Mouse (Mus musculus): ENCODE results near the gene Itsn1. TPM values are rescaled to one million over a fixed set of nuclear protein-coding genes. Genes with fewer than 3 reads are reported as not detected.

The Itsn1 gene
- polyA plus RNA-seq, 1 experiment from 2014 or later = 18.1 TPM

DNA sequence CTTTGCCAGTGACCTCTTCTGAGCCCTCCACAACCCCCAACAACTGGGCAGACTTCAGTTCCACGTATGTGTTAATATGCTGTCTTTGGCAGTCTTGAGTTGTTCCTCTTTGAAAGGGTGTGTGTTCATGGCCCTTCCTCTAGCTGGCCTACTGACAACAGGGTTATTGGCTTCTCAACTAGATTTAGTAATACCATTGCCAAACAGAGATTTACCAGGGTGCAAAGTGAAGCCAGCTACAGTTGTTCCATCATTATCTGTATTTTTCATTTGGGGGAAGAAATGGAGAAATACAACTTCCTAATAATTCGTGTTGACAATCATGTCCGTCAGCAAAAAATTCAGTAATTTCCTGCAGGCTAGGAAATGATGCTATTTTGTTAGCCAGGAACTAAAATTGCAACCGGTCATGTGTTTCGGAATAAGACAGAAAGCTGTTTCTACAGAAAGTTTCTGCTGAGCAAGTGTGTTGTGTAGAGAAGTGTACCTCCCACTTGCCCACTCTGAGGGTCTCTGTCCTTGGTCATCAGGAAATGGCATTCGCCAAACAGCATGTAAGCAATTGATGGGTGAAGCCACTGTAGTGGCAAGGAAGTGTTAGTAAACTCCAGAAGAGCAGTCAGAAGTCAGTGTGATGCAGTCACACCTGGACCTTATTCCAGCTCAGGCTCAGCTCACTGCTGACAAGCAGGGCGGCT lies 120.0 kb downstream of the Itsn1 start:
- H3K4me2 ChIP-seq (ENCODE audit: low read depth, low read length) = no peak overlapping the region
- peaks cover 10% of the 10 kb centered on the region; the same call in 1 of the 2 replicates for H3K36me3 ChIP-seq (ENCODE audit: control insufficient read depth, insufficient read depth, low read length)
- no peak overlapping the region for H3K4me3 ChIP-seq (replicated peaks; ENCODE audit: low read length)
- no peaks in the 10 kb centered on the region for H3K27me3 ChIP-seq (ENCODE audit: control insufficient read depth, insufficient read depth, low read length)
- H3K27ac ChIP-seq (ENCODE audit: low read length) = no peak overlapping the region
- H3K9me3 ChIP-seq (replicated peaks; ENCODE audit: control insufficient read depth, low read length) = no peaks in the 10 kb centered on the region
- WGBS = 88% methylated on average over 7 of the region's 7 CpGs
- peaks cover 4% of the 10 kb centered on the region; the same call in 1 of the 2 replicates for H3K4me1 ChIP-seq (ENCODE audit: control insufficient read depth, insufficient read depth, low read length)
- ATAC-seq (ENCODE audit: insufficient read depth, low FRiP score) = no peak
- no peak overlapping the region for H3K9ac ChIP-seq (ENCODE audit: low read length)

DNA sequence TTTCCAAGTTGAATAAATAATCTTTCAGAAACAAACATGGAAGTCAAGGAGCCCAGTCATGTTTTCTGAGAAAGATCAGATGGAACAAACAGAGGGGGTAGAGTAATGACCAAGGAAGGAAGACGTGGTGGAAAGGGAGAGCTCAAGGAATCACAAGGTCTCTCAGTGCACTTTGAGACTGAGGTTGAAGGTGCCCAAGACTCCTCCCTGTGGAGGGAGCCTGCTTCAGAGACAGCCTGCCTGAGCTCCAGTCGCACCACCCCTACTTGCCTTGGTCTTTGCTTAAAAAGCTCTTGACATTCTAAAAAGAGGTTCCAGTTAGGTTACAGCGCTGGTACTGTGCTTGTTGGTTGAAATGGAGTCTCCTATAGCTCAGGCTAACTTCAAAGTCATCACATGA lies 121.1 kb downstream of the Itsn1 start:
- Histone ChIP-seq H3K9me3 (replicated peaks; ENCODE audit: control insufficient read depth, low read length) (no peaks in the 10 kb centered on the region), H3K36me3 (ENCODE audit: control insufficient read depth, insufficient read depth, low read length) (peaks cover 12% of the 10 kb centered on the region; the same call in 1 of the 2 replicates), H3K27ac (ENCODE audit: low read length) (no peak overlapping the region), H3K4me3 (replicated peaks; ENCODE audit: low read length) (no peak overlapping the region), H3K4me2 (ENCODE audit: low read depth, low read length) (no peak overlapping the region), H3K27me3 (ENCODE audit: control insufficient read depth, insufficient read depth, low read length) (no peaks in the 10 kb centered on the region), H3K4me1 (ENCODE audit: control insufficient read depth, insufficient read depth, low read length) (peaks cover 4% of the 10 kb centered on the region; the same call in 1 of the 2 replicates), H3K9ac (ENCODE audit: low read length) (no peak overlapping the region)
- WGBS = 78% methylated on average over 3 of the region's 3 CpGs
- ATAC-seq (ENCODE audit: insufficient read depth, low FRiP score) = no peak

DNA sequence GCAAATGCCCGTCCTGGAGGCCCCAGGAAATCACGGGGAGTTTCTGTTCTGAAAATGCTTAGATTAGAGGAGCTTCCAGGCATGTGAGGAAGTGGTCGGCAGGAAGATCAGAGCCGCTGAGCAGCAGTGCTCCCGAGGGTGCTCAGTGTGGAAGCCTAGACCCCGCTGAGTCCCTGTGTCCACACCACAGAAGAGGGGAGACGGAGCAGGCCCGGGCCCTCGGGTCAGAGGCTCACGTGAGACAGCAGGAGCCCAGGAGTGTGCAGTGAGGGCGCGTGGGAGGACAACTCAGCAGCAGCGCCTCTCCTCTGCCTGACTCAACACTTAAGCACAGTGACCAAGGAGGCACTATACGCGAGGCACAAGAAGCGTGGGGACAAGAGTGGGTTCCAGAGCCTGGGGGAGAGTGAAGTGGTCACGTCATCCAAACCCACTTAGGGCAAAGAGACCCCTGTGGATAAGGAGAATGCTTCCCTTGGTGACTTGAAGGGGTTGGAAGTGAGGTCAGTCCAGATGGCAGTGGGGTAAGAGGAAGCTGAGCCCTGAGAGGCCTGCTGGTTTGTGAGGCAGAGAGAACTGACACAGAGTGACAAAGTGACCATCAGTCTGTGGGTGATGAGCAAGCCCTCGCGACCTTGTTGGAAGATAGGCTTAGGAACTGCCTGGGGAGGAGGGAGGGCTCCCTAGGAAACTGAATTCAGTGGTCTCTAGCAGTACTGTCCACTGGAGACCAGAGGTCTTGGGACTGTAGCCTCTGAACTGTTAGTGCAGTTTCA lies 122.6 kb downstream of the Itsn1 start:
- Histone ChIP-seq H3K9ac (ENCODE audit: low read length) (no peak overlapping the region), H3K9me3 (replicated peaks; ENCODE audit: control insufficient read depth, low read length) (no peaks in the 10 kb centered on the region), H3K36me3 (ENCODE audit: control insufficient read depth, insufficient read depth, low read length) (peaks cover 12% of the 10 kb centered on the region; the same call in 1 of the 2 replicates), H3K4me3 (replicated peaks; ENCODE audit: low read length) (no peak overlapping the region), H3K4me1 (ENCODE audit: control insufficient read depth, insufficient read depth, low read length) (peaks cover under 1% of the 10 kb centered on the region; the same call in 1 of the 2 replicates), H3K27ac (ENCODE audit: low read length) (no peak overlapping the region), H3K27me3 (ENCODE audit: control insufficient read depth, insufficient read depth, low read length) (no peaks in the 10 kb centered on the region), H3K4me2 (ENCODE audit: low read depth, low read length) (no peak overlapping the region)
- WGBS = 78% methylated on average over 19 of the region's 19 CpGs
- ATAC-seq (ENCODE audit: insufficient read depth, low FRiP score) = no peak

DNA sequence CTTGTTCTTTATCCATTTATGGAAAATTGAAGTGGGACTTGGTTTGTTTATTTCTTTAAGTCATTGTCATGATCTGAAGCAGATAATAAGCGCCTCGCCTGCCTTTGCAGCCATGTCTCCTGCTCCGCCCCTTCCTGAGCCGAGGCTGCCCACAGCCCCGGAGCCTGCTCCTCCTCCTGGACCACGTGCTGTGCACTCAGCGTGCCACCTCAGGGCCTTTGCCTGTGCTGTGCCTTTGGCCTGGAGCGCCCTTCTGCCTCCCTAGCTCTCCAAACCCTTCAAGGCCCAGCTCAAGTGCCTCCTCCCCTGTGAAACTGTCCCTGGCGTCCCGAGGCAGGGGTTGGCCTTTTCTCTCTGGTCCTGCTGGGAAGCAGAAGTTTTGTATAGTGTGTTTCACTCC lies 123.7 kb downstream of the Itsn1 start:
- no peaks in the 10 kb centered on the region for H3K4me1 ChIP-seq (ENCODE audit: control insufficient read depth, insufficient read depth, low read length)
- H3K36me3 ChIP-seq (ENCODE audit: control insufficient read depth, insufficient read depth, low read length) = peaks cover 12% of the 10 kb centered on the region; the same call in 1 of the 2 replicates
- H3K27ac ChIP-seq (ENCODE audit: low read length) = no peak overlapping the region
- no peak for ATAC-seq (ENCODE audit: insufficient read depth, low FRiP score)
- no peak overlapping the region for H3K4me2 ChIP-seq (ENCODE audit: low read depth, low read length)
- WGBS = 79% methylated on average over 10 of the region's 10 CpGs
- H3K9ac ChIP-seq (ENCODE audit: low read length) = no peak overlapping the region
- H3K4me3 ChIP-seq (replicated peaks; ENCODE audit: low read length) = no peak overlapping the region
- no peaks in the 10 kb centered on the region for H3K27me3 ChIP-seq (ENCODE audit: control insufficient read depth, insufficient read depth, low read length)
- H3K9me3 ChIP-seq (replicated peaks; ENCODE audit: control insufficient read depth, low read length) = no peaks in the 10 kb centered on the region

DNA sequence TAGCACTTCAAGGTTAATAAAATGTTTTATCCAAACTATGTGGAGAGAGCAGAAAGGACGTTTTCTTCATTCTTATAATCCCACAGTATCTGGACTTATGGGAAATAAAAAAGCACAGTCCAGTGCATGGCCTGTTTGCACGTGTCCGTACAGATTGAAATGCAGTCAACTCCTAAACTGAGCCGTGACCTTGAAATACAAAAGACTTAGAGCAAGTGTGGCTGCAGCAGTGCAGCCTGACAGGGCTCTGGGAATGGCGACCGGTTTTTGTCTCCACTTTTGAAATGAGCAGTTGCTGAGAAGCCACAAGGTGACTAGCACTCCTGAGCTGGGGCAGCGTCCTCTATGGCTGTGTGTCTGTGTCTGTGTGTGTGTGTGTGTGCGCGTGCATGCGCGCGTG lies 124.1 kb downstream of the Itsn1 start:
- Histone ChIP-seq H3K36me3 (ENCODE audit: control insufficient read depth, insufficient read depth, low read length) (peaks cover 12% of the 10 kb centered on the region; the same call in 1 of the 2 replicates), H3K4me2 (ENCODE audit: low read depth, low read length) (no peak overlapping the region), H3K4me3 (replicated peaks; ENCODE audit: low read length) (no peak overlapping the region), H3K27me3 (ENCODE audit: control insufficient read depth, insufficient read depth, low read length) (no peaks in the 10 kb centered on the region), H3K27ac (ENCODE audit: low read length) (no peak overlapping the region), H3K9me3 (replicated peaks; ENCODE audit: control insufficient read depth, low read length) (no peaks in the 10 kb centered on the region), H3K9ac (ENCODE audit: low read length) (no peak overlapping the region), H3K4me1 (ENCODE audit: control insufficient read depth, insufficient read depth, low read length) (no peaks in the 10 kb centered on the region)
- WGBS = 89% methylated on average over 12 of the region's 12 CpGs
- ATAC-seq (ENCODE audit: insufficient read depth, low FRiP score) = no peak

DNA sequence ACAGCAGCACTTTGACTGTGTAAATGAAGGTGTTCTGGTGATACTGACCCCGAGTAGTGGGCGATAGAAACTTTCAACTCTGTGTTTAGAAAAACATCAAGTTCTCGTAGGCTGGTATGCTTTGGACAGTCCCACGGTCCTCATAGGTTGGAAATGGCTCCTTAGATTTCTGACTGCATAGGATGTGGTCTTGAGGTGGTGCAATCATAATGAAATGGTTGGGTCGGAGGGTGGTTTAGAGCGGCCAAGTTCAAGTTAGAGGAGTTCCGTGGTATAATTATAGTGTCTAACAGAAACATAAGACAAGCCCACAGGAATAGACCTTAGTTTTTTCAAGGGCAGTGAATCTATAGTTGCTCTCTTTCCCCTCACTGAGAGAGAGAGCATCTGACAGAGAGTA lies 129.6 kb downstream of the Itsn1 start:
- ATAC-seq (ENCODE audit: insufficient read depth, low FRiP score) = no peak
- no peak overlapping the region for H3K4me2 ChIP-seq (ENCODE audit: low read depth, low read length)
- peaks cover 10% of the 10 kb centered on the region; the same call in 1 of the 2 replicates for H3K36me3 ChIP-seq (ENCODE audit: control insufficient read depth, insufficient read depth, low read length)
- no peaks in the 10 kb centered on the region for H3K27me3 ChIP-seq (ENCODE audit: control insufficient read depth, insufficient read depth, low read length)
- peaks cover 17% of the 10 kb centered on the region; the same call in 1 of the 2 replicates for H3K4me1 ChIP-seq (ENCODE audit: control insufficient read depth, insufficient read depth, low read length)
- H3K27ac ChIP-seq (ENCODE audit: low read length) = no peak overlapping the region
- H3K4me3 ChIP-seq (replicated peaks; ENCODE audit: low read length) = no peak overlapping the region
- WGBS = 93% methylated on average over 7 of the region's 7 CpGs
- H3K9me3 ChIP-seq (replicated peaks; ENCODE audit: control insufficient read depth, low read length) = no peaks in the 10 kb centered on the region
- H3K9ac ChIP-seq (ENCODE audit: low read length) = no peak overlapping the region

DNA sequence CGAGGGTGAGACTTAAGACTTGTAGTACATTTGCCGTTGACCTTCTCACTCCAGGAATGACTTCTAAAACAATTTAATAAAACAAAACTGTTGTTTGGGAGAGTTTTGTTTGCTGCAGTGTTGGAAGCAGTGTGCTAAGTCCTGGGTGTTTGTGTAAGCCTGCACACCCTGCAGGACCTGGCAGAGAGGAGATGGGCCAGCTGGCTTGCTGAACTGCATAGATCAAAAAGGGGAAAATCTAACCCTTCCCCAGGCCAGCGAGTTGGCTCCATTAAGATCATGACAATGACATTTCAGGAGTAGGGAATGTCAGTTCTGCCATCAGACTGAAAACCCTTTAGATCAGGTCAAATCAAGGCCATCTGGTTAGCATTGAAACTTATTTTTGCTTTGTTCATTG lies 130.1 kb downstream of the Itsn1 start:
- H3K4me2 ChIP-seq (ENCODE audit: low read depth, low read length) = no peak overlapping the region
- 71% methylated on average over 3 of the region's 3 CpGs for WGBS

DNA sequence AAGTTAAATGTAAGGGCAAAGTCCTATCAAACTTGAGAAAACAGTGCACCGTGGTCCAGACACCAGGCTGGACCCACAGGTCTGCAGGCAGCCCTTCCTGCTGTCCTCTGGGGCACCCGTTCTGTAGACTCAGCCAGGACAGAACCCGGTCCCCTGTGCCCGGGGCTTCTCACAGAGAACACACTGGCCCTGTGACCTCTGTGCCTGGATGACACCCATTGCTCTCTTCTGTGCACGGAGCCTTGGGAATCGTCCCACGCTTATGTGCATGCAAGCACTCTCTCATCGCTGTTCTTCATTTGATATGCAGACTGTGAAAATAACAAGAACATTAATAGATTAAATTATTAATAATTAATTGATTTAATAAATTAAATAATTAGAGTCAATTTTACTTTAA lies 130.9 kb downstream of the Itsn1 start:
- Histone ChIP-seq H3K9me3 (replicated peaks; ENCODE audit: control insufficient read depth, low read length) (no peaks in the 10 kb centered on the region), H3K4me1 (ENCODE audit: control insufficient read depth, insufficient read depth, low read length) (peaks cover 22% of the 10 kb centered on the region; the same call in 1 of the 2 replicates), H3K9ac (ENCODE audit: low read length) (no peak overlapping the region), H3K27ac (ENCODE audit: low read length) (no peak overlapping the region), H3K27me3 (ENCODE audit: control insufficient read depth, insufficient read depth, low read length) (no peaks in the 10 kb centered on the region), H3K4me2 (ENCODE audit: low read depth, low read length) (no peak overlapping the region), H3K4me3 (replicated peaks; ENCODE audit: low read length) (no peak overlapping the region), H3K36me3 (ENCODE audit: control insufficient read depth, insufficient read depth, low read length) (peaks cover 4% of the 10 kb centered on the region; the same call in 1 of the 2 replicates)
- WGBS = 84% methylated on average over 8 of the region's 8 CpGs
- ATAC-seq (ENCODE audit: insufficient read depth, low FRiP score) = no peak

More for the DNA sequence above, 130.1 kb downstream of the Itsn1 start:
- Histone ChIP-seq H3K4me3 (replicated peaks; ENCODE audit: low read length) (no peak overlapping the region), H3K27ac (ENCODE audit: low read length) (no peak overlapping the region), H3K36me3 (ENCODE audit: control insufficient read depth, insufficient read depth, low read length) (peaks cover 4% of the 10 kb centered on the region; the same call in 1 of the 2 replicates), H3K9me3 (replicated peaks; ENCODE audit: control insufficient read depth, low read length) (no peaks in the 10 kb centered on the region), H3K9ac (ENCODE audit: low read length) (no peak overlapping the region), H3K4me1 (ENCODE audit: control insufficient read depth, insufficient read depth, low read length) (peaks cover 17% of the 10 kb centered on the region; the same call in 1 of the 2 replicates), H3K27me3 (ENCODE audit: control insufficient read depth, insufficient read depth, low read length) (no peaks in the 10 kb centered on the region)
- ATAC-seq (ENCODE audit: insufficient read depth, low FRiP score) = no peak
